ENCODE assay signal across 17 mouse cellular contexts in genomic region chr8:60868236-60868965, GRCm38 (mm10). TPM values are rescaled to one million over a fixed set of nuclear protein-coding genes. Genes with fewer than 3 reads are reported as not detected.
DNase-seq lines count a peak whose midpoint lies in the region; ATAC-seq and TF ChIP-seq lines count a peak whose summit lies in the region.
"Had no signal": no experiment of that assay in that cellular context is flagged by ENCODE, and none has a peak within 500 bp of the region (broad histone marks: within the 10 kb centered on the region; RNA-seq: fewer than 3 reads in every experiment).

No protein-coding gene starts in this region.

- TF ChIP-seq CTCF in layer of hippocampus, adult 2 months (conservative IDR thresholded peaks at IDR 0.05), result no peak

- H3K79me2 ChIP-seq in macrophage (ENCODE audit: inconsistent target), result no peaks in the 10 kb centered on the region

- H3K27ac ChIP-seq in layer of hippocampus, adult 2 months, result peak overlapping the region; percentile 62; the same call in 1 of the 2 replicates
- peak overlapping the region; percentile 87 for H3K27ac ChIP-seq in macrophage
- H3K27ac ChIP-seq: embryonic facial prominence, embryonic 12.5 days; heart, embryonic 13.5 days; hindbrain, embryonic 12.5 days had no signal

- no peak for DNase-seq in layer of hippocampus, adult 2 months (ENCODE audit: low spot score in 2 of 2)
- DNase-seq in layer of hippocampus, postnatal 36 days, result no peak
- peak; percentile 25 to 27 for DNase-seq in B cell, adult 2 months
- DNase-seq in frontal cortex, adult 2 months (ENCODE audit: extremely low spot score in 1 of 2, low spot score in 1 of 2), result no peak
- DNase-seq: adrenal gland, postnatal 10 days; cerebellum, adult 11-12 months; cerebellum, postnatal 25 days; gastrocnemius, postnatal 36 days had no signal

- WGBS in macrophage (ENCODE audit: missing documents), result 82% methylated on average over 4 of the region's 4 CpGs

- no peaks in the 10 kb centered on the region for H3K36me3 ChIP-seq in macrophage (ENCODE audit: inconsistent target)
- H3K36me3 ChIP-seq: embryonic facial prominence, embryonic 12.5 days; heart, embryonic 13.5 days; hindbrain, embryonic 12.5 days had no signal

- ATAC-seq in granulocyte monocyte progenitor cell, adult 5-6 weeks (replicated peaks; ENCODE audit: poor library complexity, severe bottlenecking), result no peak
- ATAC-seq: CD4-positive, CD25-positive, alpha-beta regulatory T cell, adult 4 months; forebrain, embryonic 16.5 days; hindbrain, embryonic 16.5 days; inflammation-experienced regulatory T-cells, adult 6 months had no signal

- no peak overlapping the region for H3K4me3 ChIP-seq in layer of hippocampus, adult 2 months
- no peak overlapping the region for H3K4me3 ChIP-seq in macrophage (ENCODE audit: inconsistent target)
- H3K4me3 ChIP-seq: embryonic facial prominence, embryonic 12.5 days; heart, embryonic 13.5 days; hindbrain, embryonic 12.5 days had no signal

RNA-seq across cellular contexts. Expression of gene Hpf1, which starts 21.8 kb away (rescaled TPM):
- total RNA-seq in layer of hippocampus, adult 2 months (2021), result 10 to 100 TPM; 51.8 to 52.4 TPM
- 10 to 100 TPM; 48.7 to 51.1 TPM for total RNA-seq in layer of hippocampus, postnatal 36 days (2021)
- 100 to 1,000 TPM in 1 of 26 experiments, 10 to 100 TPM in 25; 22.8 to 102 (median 65.0) TPM for total RNA-seq in macrophage (2018; cell fraction: chromatin; rRNA removed)
- 10 to 100 TPM; 31.6 to 54.2 (median 42.6) TPM for total RNA-seq in macrophage (2018; cell fraction: cytosol; rRNA removed)
- total RNA-seq in macrophage (2018; cell fraction: nucleus; rRNA removed), result 100 to 1,000 TPM in 1 of 26 experiments, 10 to 100 TPM in 25; 21.8 to 107 (median 54.0) TPM
- polyA plus RNA-seq in macrophage (2018), result 34.9 to 90.2 TPM (median 75.0 TPM) in 3 replicates
- polyA plus RNA-seq in frontal cortex, adult 2 months (2012; rRNA removed), result 58.2 and 64.8 TPM in 2 replicates
- 90.4 and 110 TPM in 2 replicates for total RNA-seq in granulocyte monocyte progenitor cell, adult 5-6 weeks (2014; fragmentation: Nextera tagmentation)
- 122 and 131 TPM in 2 replicates for total RNA-seq in granulocyte monocyte progenitor cell, adult 5-6 weeks (2017)

Comparison
In these comparisons a context has a peak if more than half of its experiments do, and no peak if none do; other contexts are left out.
1. DNase-seq: peak in B cell, adult 2 months (2 of 2); none in layer of hippocampus, adult 2 months (0 of 2), layer of hippocampus, postnatal 36 days (0 of 2) and frontal cortex, adult 2 months (0 of 2).